Mouse (Mus musculus) kidney, embryonic 16.5 days (tissue): ENCODE data around the gene Ncan. TPM values are rescaled to one million over a fixed set of nuclear protein-coding genes. Genes with fewer than 3 reads are reported as not detected.
"Not testable (repeated sequence)": the region's sequence is repeated elsewhere in the genome, so short reads cannot be mapped to it uniquely, and the experiment has no call there.

Experiments
- ATAC-seq: fragments of 200-750 bp; cut with Nextera tagmentation; 2 replicates; pipeline ENCODE4 v1.8.0; 2017; ENCODE audit warnings: moderate TSS enrichment; ENCODE audit not compliant: low FRiP score, low TSS enrichment
- H3K27ac ChIP-seq: fragments of 300-500 bp; sonication (generic); 2 replicates; pipeline ENCODE4 v1.5.1; 2014; ENCODE audit warnings: low read length
- H3K27me3 ChIP-seq: fragments of 300-500 bp; sonication (generic); 2 replicates; pipeline ENCODE4 v1.6.1; 2014; ENCODE audit warnings: low read length, control low read depth, mixed read lengths; ENCODE audit not compliant: insufficient read depth
- H3K36me3 ChIP-seq: fragments of 300-500 bp; sonication (generic); 2 replicates; pipeline ENCODE4 v1.6.1; 2014; ENCODE audit warnings: low read length, control low read depth, mixed read lengths; ENCODE audit not compliant: insufficient read depth
- H3K4me1 ChIP-seq: fragments of 300-500 bp; sonication (generic); 2 replicates; pipeline ENCODE4 v1.6.1; 2014; ENCODE audit warnings: low read length, control low read depth, mixed read lengths; ENCODE audit not compliant: insufficient read depth
- H3K4me2 ChIP-seq: fragments of 300-500 bp; sonication (generic); replicated peaks from 2 replicates; pipeline ENCODE4 v1.6.1; 2014; ENCODE audit warnings: low read depth, low read length
- H3K4me3 ChIP-seq: fragments of 300-500 bp; sonication (generic); 2 replicates; pipeline ENCODE4 v1.5.1; 2014; ENCODE audit warnings: mild to moderate bottlenecking, low read length
- H3K9ac ChIP-seq: fragments of 300-500 bp; sonication (generic); replicated peaks from 2 replicates; pipeline ENCODE4 v1.6.1; 2014; ENCODE audit warnings: low read length
- H3K9me3 ChIP-seq: fragments of 300-500 bp; sonication (generic); 2 replicates; pipeline ENCODE4 v1.6.1; 2016; ENCODE audit warnings: low read length, control low read depth
- WGBS: fragments of 180-500 bp; shearing (Covaris S2); extraction: QIAGEN DNeasy Blood & Tissue Kit; methylation state at CpG from one replicate; pipeline ENCODE4 v1.1.7; 2014; 5-methylcytosine and 5-hydroxymethylcytosine counted together
- microRNA-seq: library from miRNA; unstranded; fragments of <30 nt; microRNA quantifications from one replicate; pipeline ENCODE4, GENCODE M21; 2016
- polyA plus RNA-seq: library from polyadenylated mRNA; unstranded; fragments of >200 nt; fragmentation: Nextera tagmentation; extraction: Ambion mirVana; gene quantifications from 2 replicates; pipeline ENCODE4 v1.2.1, GENCODE M21; 2015

Ncan gene
- polyA plus RNA-seq, 1 experiment from 2014 or later: 0.10 TPM

DNA sequence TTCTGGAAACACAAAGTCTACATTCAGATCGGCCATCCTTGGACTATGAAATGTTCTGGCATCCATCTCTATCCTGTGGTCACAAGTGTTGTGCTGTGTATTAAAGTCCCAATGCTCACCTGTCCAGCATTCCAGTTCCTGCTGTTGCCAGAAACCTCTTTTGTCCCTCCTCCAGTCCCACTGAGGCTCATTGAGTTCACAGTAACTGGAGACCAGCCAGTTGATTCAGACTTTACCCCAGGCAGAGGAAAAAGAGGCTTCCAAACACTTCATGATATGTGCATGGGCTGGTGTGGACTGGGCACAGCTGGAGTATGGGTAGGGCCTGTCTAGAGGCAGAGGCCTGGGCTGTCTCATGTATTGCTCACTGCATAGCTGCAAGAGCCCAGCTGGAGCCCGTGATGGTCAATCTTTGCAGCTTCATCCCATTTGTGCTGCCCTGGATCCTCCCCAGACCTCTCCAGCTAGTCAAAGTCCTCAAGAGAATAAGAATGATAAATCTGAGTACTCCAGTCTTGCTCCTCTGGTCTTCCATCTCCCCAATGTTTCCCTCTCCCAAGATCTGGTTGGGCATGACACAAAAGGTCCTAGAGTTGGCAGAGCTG, 48.7 kb downstream of the Ncan start:
- 78% methylated on average over 2 of the region's 2 CpGs for WGBS
- no peak overlapping the region for H3K4me3 ChIP-seq
- H3K36me3 ChIP-seq: peaks cover 37% of the 10 kb centered on the region
- no peak overlapping the region for H3K27ac ChIP-seq
- H3K27me3 ChIP-seq: no peaks in the 10 kb centered on the region
- ATAC-seq: no peak
- H3K4me2 ChIP-seq: peak overlapping the region; percentile 54
- peaks cover 9% of the 10 kb centered on the region for H3K4me1 ChIP-seq
- no peaks in the 10 kb centered on the region for H3K9me3 ChIP-seq
- no peak overlapping the region for H3K9ac ChIP-seq

DNA sequence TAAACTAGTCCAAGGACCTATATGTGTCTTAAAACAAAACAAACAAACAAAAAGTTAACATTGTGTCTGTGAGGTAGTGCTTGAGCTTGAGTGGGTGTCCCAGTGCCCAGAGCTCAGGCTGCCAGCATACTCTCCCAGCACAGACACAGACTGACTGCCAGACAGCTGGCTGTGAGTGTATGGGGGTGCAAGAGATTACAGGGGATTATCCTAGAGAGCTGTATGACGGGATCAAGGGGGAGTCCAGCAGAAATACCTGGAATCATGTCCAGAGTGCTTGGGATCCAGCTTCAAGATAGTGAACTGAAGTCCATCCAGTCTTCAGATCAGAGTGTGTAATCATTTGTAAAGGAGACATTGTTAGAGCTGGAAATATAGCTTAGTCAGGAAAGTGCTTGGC, 63.0 kb downstream of the Ncan start:
- no peak for ATAC-seq
- no peak overlapping the region for H3K9ac ChIP-seq
- H3K9me3 ChIP-seq: no peaks in the 10 kb centered on the region
- H3K27me3 ChIP-seq: no peaks in the 10 kb centered on the region
- H3K4me3 ChIP-seq: no peak overlapping the region
- 92% methylated on average over 1 of the region's 1 CpGs for WGBS
- H3K36me3 ChIP-seq: peaks cover 65% of the 10 kb centered on the region
- H3K4me2 ChIP-seq: no peak overlapping the region
- no peak overlapping the region for H3K27ac ChIP-seq
- no peaks in the 10 kb centered on the region for H3K4me1 ChIP-seq

DNA sequence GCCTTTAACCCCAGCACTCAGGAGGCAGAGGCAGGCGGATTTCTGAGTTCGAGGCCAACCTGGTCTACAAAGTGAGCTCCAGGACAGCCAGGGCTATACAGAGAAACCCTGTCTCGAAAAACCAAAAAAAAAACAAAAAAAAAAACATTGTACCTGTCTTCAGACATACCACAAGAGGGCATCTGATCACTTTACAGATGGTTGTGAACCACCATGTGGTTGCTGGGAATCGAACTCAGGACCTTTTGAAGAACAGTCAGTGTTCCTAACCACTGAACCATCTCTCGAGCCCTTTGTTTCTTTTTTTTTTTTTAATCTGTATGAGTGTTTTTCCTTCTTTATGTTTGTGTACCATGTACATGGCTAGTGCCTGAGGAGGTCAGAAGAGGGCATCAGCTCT, 70.2 kb downstream of the Ncan start:
- WGBS: 93% methylated on average over 5 of the region's 5 CpGs
- not testable (repeated sequence) for H3K27ac ChIP-seq, H3K4me3 ChIP-seq, H3K4me1 ChIP-seq, ATAC-seq, H3K9ac ChIP-seq, H3K9me3 ChIP-seq, H3K4me2 ChIP-seq, H3K27me3 ChIP-seq
- H3K36me3 ChIP-seq: peaks cover 48% of the 10 kb centered on the region

DNA sequence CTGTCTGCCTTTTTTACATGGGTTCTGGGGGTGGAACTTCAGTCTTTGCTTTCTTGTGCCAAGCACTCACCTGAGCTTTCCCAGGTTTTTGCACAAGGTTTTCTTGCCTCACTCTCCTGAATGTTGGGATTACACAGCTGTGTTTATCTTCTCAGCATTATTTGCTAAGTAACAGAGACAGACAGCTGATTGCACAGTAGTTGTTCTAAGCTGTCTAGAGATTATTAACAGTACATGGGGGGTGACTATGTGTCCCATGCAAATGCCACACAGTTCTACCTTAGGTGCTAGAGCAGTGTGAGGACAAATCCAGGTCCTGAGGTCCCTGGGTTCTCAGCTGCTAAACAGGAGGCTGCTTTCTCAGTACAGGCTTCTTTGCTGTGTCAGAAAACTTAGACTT, 71.0 kb downstream of the Ncan start:
- H3K27me3 ChIP-seq: no peaks in the 10 kb centered on the region
- no peak for ATAC-seq
- no peak overlapping the region for H3K27ac ChIP-seq

DNA sequence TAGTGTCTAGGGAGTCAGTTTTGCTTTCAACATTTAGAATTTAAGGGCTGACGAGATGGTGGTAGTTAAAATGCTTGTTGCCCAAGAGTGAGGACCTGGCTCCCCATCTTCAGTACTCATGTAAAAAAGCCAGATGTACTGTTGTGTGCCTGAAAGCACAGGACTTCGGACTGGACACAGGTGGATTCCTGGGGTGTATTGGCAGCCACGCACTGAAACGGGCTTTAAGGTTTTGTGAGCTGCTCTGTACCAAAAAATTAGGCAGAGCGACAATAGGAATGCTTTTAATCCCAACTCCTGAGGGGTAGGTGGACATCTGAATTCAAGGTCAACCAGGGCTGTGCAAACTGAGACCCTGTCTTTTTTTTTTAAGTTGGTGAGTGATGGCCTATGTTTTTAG, 76.7 kb downstream of the Ncan start:
- no peaks in the 10 kb centered on the region for H3K9me3 ChIP-seq
- WGBS: 88% methylated on average over 5 of the region's 5 CpGs
- peak overlapping the region; percentile 81; the same call in 1 of the 2 replicates for H3K9ac ChIP-seq
- no peaks in the 10 kb centered on the region for H3K27me3 ChIP-seq
- peak overlapping the region; percentile 93; the same call in 1 of the 2 replicates for H3K4me3 ChIP-seq
- H3K36me3 ChIP-seq: no peaks in the 10 kb centered on the region; the same call in 1 of the 2 replicates
- peak overlapping the region; percentile 77 for H3K4me2 ChIP-seq
- H3K27ac ChIP-seq: no peak overlapping the region
- H3K4me1 ChIP-seq: peaks cover 32% of the 10 kb centered on the region
- no peak for ATAC-seq

More for the DNA sequence above, 71.0 kb downstream of the Ncan start:
- Histone ChIP-seq H3K4me3 (no peak overlapping the region), H3K9me3 (no peaks in the 10 kb centered on the region), H3K4me2 (no peak overlapping the region), H3K4me1 (no peaks in the 10 kb centered on the region), H3K36me3 (peaks cover 40% of the 10 kb centered on the region), H3K9ac (no peak overlapping the region)

Small RNAs within 50 kb of the gene (microRNA-seq; reads per million reads assigned to microRNA genes)
- gene Mir7066: not detected

Other genes starting within 250 kb of the Ncan start
- 0.94 and 0.99 TPM in 2 replicates for gene Cilp2, start 233.2 kb downstream of the Ncan start, polyA plus RNA-seq
- 3.8 and 3.9 TPM in 2 replicates for gene Tssk6, start 218.7 kb downstream of the Ncan start, polyA plus RNA-seq
- gene Ndufa13, start 218.3 kb downstream of the Ncan start, polyA plus RNA-seq: 197 and 199 TPM in 2 replicates
- gene Yjefn3, start 218.2 kb downstream of the Ncan start, polyA plus RNA-seq: 3.1 and 5.0 TPM in 2 replicates
- 40.6 and 43.3 TPM in 2 replicates for gene Gatad2a, start 124.5 kb downstream of the Ncan start, polyA plus RNA-seq
- gene Mau2, start 78.1 kb downstream of the Ncan start, polyA plus RNA-seq: 54.3 and 62.4 TPM in 2 replicates
- gene Sugp1, start 78.1 kb downstream of the Ncan start, polyA plus RNA-seq: 50.7 and 51.6 TPM in 2 replicates
- 0.94 and 1.3 TPM in 2 replicates for gene Tm6sf2, start 47.9 kb downstream of the Ncan start, polyA plus RNA-seq
- gene Hapln4, start 37.4 kb downstream of the Ncan start, polyA plus RNA-seq: not detected in 2 replicates
- gene Nr2c2ap, start 10.5 kb upstream of the Ncan start, polyA plus RNA-seq: 32.2 and 35.2 TPM in 2 replicates
- 20.4 and 21.7 TPM in 2 replicates for gene Rfxank, start 18.3 kb upstream of the Ncan start, polyA plus RNA-seq
- gene Borcs8, start 18.6 kb upstream of the Ncan start, polyA plus RNA-seq: 58.3 and 58.6 TPM in 2 replicates
- 0.24 and 0.49 TPM in 2 replicates for gene Mef2b, start 18.8 kb upstream of the Ncan start, polyA plus RNA-seq
- 81.7 and 87.8 TPM in 2 replicates for gene Tmem161a, start 51.5 kb upstream of the Ncan start, polyA plus RNA-seq
- 5.0 and 6.4 TPM in 2 replicates for gene Slc25a42, start 91.4 kb upstream of the Ncan start, polyA plus RNA-seq
- gene Sugp2, start 113.4 kb upstream of the Ncan start, polyA plus RNA-seq: 28.0 and 34.8 TPM in 2 replicates
- gene Armc6, start 113.6 kb upstream of the Ncan start, polyA plus RNA-seq: 23.8 and 31.5 TPM in 2 replicates
- gene Homer3, start 162.0 kb upstream of the Ncan start, polyA plus RNA-seq: 74.2 and 81.3 TPM in 2 replicates
- gene Ddx49, start 181.6 kb upstream of the Ncan start, polyA plus RNA-seq: 51.8 and 54.1 TPM in 2 replicates
- gene Cope, start 181.6 kb upstream of the Ncan start, polyA plus RNA-seq: 389 and 439 TPM in 2 replicates
- 2.5 and 2.7 TPM in 2 replicates for gene Cers1, start 194.9 kb upstream of the Ncan start, polyA plus RNA-seq
- 5.5 TPM in 2 replicates for gene Gdf1, start 208.9 kb upstream of the Ncan start, polyA plus RNA-seq
- gene Upf1, start 232.4 kb upstream of the Ncan start, polyA plus RNA-seq: 10.6 and 10.9 TPM in 2 replicates